Mouse (Mus musculus): ENCODE results near the gene Rfx8.

- TF ChIP-seq CTCF (IDR thresholded peaks at IDR 0.05; ENCODE audit: low read depth, low read length) (no peak), POLR2A (IDR thresholded peaks at IDR 0.05; ENCODE audit: extremely low read depth, insufficient read depth, low read length) (no peak)
These were observed 9.1 kb upstream of the Rfx8 start for GRCm38 (mm10) chr1:39729919-39730318.

All from liver, adult 2 months (tissue).